Mouse (Mus musculus) embryonic fibroblast, embryonic 13.5 days (primary cell): Measurements from ENCODE around the gene Fcna.

Experiments used
- CTCF ChIP-seq: IDR thresholded peaks from 2 replicates; pipeline ENCODE4 v1.5.1; 2011; ENCODE audit warnings: mild to moderate bottlenecking, control low read depth, low read length, moderate library complexity, borderline replicate concordance; ENCODE audit not compliant: insufficient read depth
- POLR2A ChIP-seq: IDR thresholded peaks from 2 replicates; pipeline ENCODE4 v1.6.1; 2011; ENCODE audit warnings: low read depth, mild to moderate bottlenecking, control low read depth, low read length, moderate library complexity

DNA sequence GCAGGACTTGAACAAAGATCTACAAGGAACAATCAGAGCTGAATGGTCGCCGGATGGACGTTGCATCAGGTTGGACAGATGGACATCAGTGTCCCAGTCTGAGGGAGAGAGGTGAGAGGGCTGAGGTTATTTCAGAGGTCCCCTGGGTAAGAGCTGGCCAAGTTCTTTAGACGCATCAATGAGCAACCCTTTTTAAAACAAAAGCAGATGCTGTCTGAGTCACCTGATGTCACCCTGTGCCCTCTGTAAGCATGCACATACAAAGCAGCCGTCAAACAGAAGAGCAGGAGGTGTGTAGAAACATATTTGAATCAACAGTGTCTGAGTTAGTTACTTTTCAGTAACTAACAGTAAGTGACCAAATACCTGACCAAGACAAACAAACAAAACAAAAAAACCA lies 36.3 kb upstream of the Fcna start:
- TF ChIP-seq CTCF (no peak), POLR2A (no peak)
